7 mouse cellular contexts compared by ENCODE assay signal in the genomic region with DNA sequence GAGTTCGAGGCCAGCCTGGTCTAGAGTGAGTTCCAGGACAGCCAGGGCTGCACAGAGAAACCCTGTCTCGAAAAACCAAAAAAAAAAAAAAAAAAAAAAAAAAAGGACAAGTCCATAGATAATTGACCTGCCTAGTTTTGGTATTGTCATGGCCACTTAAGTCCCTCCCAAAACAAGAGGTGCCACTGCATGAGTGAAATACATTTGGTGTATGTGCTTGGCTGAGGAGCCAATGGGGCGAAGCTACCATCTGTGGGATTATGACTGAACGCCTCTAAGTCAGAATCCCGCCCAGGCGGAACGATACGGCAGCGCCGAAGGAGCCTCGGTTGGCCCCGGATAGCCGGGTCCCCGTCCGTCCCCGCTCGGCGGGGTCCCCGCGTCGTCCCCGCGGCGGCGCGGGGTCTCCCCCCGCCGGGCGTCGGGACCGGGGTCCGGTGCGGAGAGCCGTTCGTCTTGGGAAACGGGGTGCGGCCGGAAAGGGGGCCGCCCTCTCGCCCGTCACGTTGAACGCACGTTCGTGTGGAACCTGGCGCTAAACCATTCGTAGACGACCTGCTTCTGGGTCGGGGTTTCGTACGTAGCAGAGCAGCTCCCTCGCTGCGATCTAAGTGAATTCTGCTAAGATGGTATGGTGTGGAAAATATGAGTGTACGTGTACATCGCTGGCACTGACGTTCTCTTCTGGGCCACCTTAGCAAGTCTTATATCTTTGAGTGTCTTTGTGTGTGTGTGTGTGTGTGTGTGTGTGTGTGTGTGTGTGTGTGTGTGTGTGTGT. TPM values are rescaled to one million over a fixed set of nuclear protein-coding genes. Genes with fewer than 3 reads are reported as not detected.
DNase-seq lines count a peak whose midpoint lies in the region.
"Not testable (repeated sequence)": the region's sequence is repeated elsewhere in the genome, so short reads cannot be mapped to it uniquely, and the experiment has no call there.

No protein-coding gene starts in this region.

- intact Hi-C loops in left cerebral cortex, postnatal 25 days (cut with DNase I): loop anchor here (10.0 kb wide), 1 partner anchor 271 kb away; no protein-coding TSS in a partner anchor

- not testable (repeated sequence) for H3K4me1 ChIP-seq in forebrain, embryonic 10.5 days

- WGBS in forebrain, embryonic 10.5 days: 15% methylated on average over 56 of the region's 56 CpGs

- not testable (repeated sequence) for H3K27me3 ChIP-seq in forebrain, embryonic 10.5 days (ENCODE audit: poor library complexity, severe bottlenecking)

- DNase-seq in adrenal gland, postnatal 14 days: peak; percentile 99
- not testable (repeated sequence) for DNase-seq in forebrain, embryonic 10.5 days (ENCODE audit: extremely low spot score, low spot score)
- peak; percentile 100 for DNase-seq in heart, adult 8-10 months (ENCODE audit: low spot score)
- peak; percentile 93 to 97 for DNase-seq in kidney, postnatal 36 days
- DNase-seq in left cerebral cortex, postnatal 25 days (ENCODE audit: low spot score in 2 of 2): peak; percentile 100
- peak; percentile 97 for DNase-seq in ovary, adult 18-20 months (ENCODE audit: low spot score)
- DNase-seq in testis, postnatal 10 days (ENCODE audit: low spot score): peak; percentile 100

- not testable (repeated sequence) for H3K9me3 ChIP-seq in forebrain, embryonic 10.5 days

- not testable (repeated sequence) for H3K27ac ChIP-seq in forebrain, embryonic 10.5 days

- 0 out of 2 replicates have a peak overlapping the region, but pooled peaks have one; percentile 0 for H3K4me3 ChIP-seq in forebrain, embryonic 10.5 days

- H3K36me3 ChIP-seq in forebrain, embryonic 10.5 days (replicated peaks): peaks cover 58% of the 10 kb centered on the region

RNA-seq across cellular contexts. Expression of a gene that starts 9.4 kb away (rescaled TPM):
- 42.1 and 42.6 TPM in 2 replicates for total RNA-seq in adrenal gland, postnatal 14 days (2021)
- 24.0 and 25.1 TPM in 2 replicates for polyA plus RNA-seq in forebrain, embryonic 10.5 days (2016; fragmentation: Nextera tagmentation; extraction: Ambion mirVana)
- 10 to 100 TPM; 11.9 to 17.1 (median 12.5) TPM for total RNA-seq in heart, adult 8-10 months (2022)
- 10 to 100 TPM; 33.3 to 33.9 TPM for total RNA-seq in left cerebral cortex, postnatal 25 days (2021)

RNA-seq across cellular contexts. Expression of a gene that starts 32.3 kb away (rescaled TPM):
- 63.3 and 78.2 TPM in 2 replicates for total RNA-seq in adrenal gland, postnatal 14 days (2021)
- 65.1 and 72.4 TPM in 2 replicates for polyA plus RNA-seq in forebrain, embryonic 10.5 days (2016; fragmentation: Nextera tagmentation; extraction: Ambion mirVana)
- 10 to 100 TPM; 17.9 to 24.5 (median 23.6) TPM for total RNA-seq in heart, adult 8-10 months (2022)
- total RNA-seq in left cerebral cortex, postnatal 25 days (2021): 10 to 100 TPM; 47.8 to 70.3 TPM

RNA-seq across cellular contexts. Expression of a gene that starts 59.2 kb away (rescaled TPM):
- 78.6 and 81.6 TPM in 2 replicates for total RNA-seq in adrenal gland, postnatal 14 days (2021)
- 308 and 310 TPM in 2 replicates for polyA plus RNA-seq in forebrain, embryonic 10.5 days (2016; fragmentation: Nextera tagmentation; extraction: Ambion mirVana)
- total RNA-seq in heart, adult 8-10 months (2022): 10 to 100 TPM; 45.2 to 53.4 (median 49.7) TPM
- total RNA-seq in left cerebral cortex, postnatal 25 days (2021): 10 to 100 TPM; 51.8 to 53.2 TPM
